Comparison of ENCODE assay signal across 8 mouse cellular contexts in genomic region chr19:6084478-6085248, GRCm38 (mm10). TPM values are rescaled to one million over a fixed set of nuclear protein-coding genes. Genes with fewer than 3 reads are reported as not detected.
A peak's percentile ranks its signal among the peaks of the same experiment; 100 is the strongest.
DNase-seq lines count a peak whose midpoint lies in the region; ATAC-seq lines count a peak whose summit lies in the region.

Zfpl1 (minus strand) TSS chr19:6084956.
Cdca5 (plus strand) TSS chr19:6084983.

- peak; percentile 78 for ATAC-seq in heart, embryonic 14.5 days (ENCODE audit: insufficient number of reproducible peaks, insufficient read depth, low FRiP score, low read depth)
- ATAC-seq in liver, embryonic 13.5 days (ENCODE audit: low read depth) = peak; percentile 88
- ATAC-seq in stomach, embryonic 16.5 days (ENCODE audit: insufficient read depth, low FRiP score) = peak; percentile 90

- peak; percentile 99 for DNase-seq in CD4-positive, CD25-positive, alpha-beta regulatory T cell, adult 2 months (ENCODE audit: low read depth, low spot score)
- peak; percentile 77 for DNase-seq in fat pad, adult 2 months (ENCODE audit: extremely low read depth, low read depth, low spot score)
- DNase-seq in kidney, postnatal 14 days = peak; percentile 98
- peak; percentile 94 for DNase-seq in liver, embryonic 13.5 days
- peak; percentile 97 for DNase-seq in neural tube, embryonic 10.5 days (ENCODE audit: extremely low spot score, low spot score)

- peak within 1 kb of the TSS; percentile 81 for H3K4me2 ChIP-seq in heart, embryonic 14.5 days (ENCODE audit: low read length)
- peak within 1 kb of the TSS; percentile 92 for H3K4me2 ChIP-seq in liver, embryonic 13.5 days
- H3K4me2 ChIP-seq in stomach, embryonic 16.5 days (ENCODE audit: low read depth, low read length) = peak within 1 kb of the TSS; percentile 91

- peak within 1 kb of the TSS; percentile 63 for H3K4me3 ChIP-seq in brown adipose tissue, adult 24 weeks (ENCODE audit: insufficient read depth, low read depth, low read length)
- H3K4me3 ChIP-seq in heart, embryonic 14.5 days (ENCODE audit: control insufficient read depth in 1 of 2, insufficient read depth in 1 of 2, low read depth in 1 of 2, low read length in 2 of 2) = peak within 1 kb of the TSS; percentile 81 to 84
- H3K4me3 ChIP-seq in liver, embryonic 13.5 days (replicated peaks) = peak within 1 kb of the TSS; percentile 82
- peak within 1 kb of the TSS; percentile 78 for H3K4me3 ChIP-seq in stomach, embryonic 16.5 days (replicated peaks; ENCODE audit: low read length)

- under 1% methylated on average over 57 of the region's 58 CpGs for WGBS in heart, embryonic 14.5 days
- under 1% methylated on average over 58 of the region's 58 CpGs for WGBS in liver, embryonic 13.5 days (ENCODE audit: insufficient replicate concordance)
- under 1% methylated on average over 58 of the region's 58 CpGs for WGBS in stomach, embryonic 16.5 days

- H3K4me1 ChIP-seq in brown adipose tissue, adult 24 weeks (ENCODE audit: control insufficient read depth, insufficient read depth, insufficient read length, low read length) = peaks cover 4% of the 10 kb centered on the region; the same call in 1 of the 2 replicates
- peaks cover 5 to 17% of the 10 kb centered on the region in 2 experiments; a peak in 3 of 4 replicates for H3K4me1 ChIP-seq in heart, embryonic 14.5 days (ENCODE audit: control insufficient read depth in 2 of 2, insufficient read depth in 2 of 2, low read length in 2 of 2)
- peaks cover 45% of the 10 kb centered on the region for H3K4me1 ChIP-seq in liver, embryonic 13.5 days (replicated peaks)
- peaks cover 16% of the 10 kb centered on the region for H3K4me1 ChIP-seq in stomach, embryonic 16.5 days (ENCODE audit: control insufficient read depth, insufficient read depth, low read length)

- peaks cover 70% of the 10 kb centered on the region for H3K36me3 ChIP-seq in heart, embryonic 14.5 days (ENCODE audit: control insufficient read depth, insufficient read depth, low read length)
- H3K36me3 ChIP-seq in liver, embryonic 13.5 days = peaks cover 67% of the 10 kb centered on the region
- peaks cover 4% of the 10 kb centered on the region; the same call in 1 of the 2 replicates for H3K36me3 ChIP-seq in stomach, embryonic 16.5 days (ENCODE audit: control insufficient read depth, insufficient read depth, low read length)

- peak within 1 kb of the TSS; percentile 36 for H3K27ac ChIP-seq in brown adipose tissue, adult 24 weeks (replicated peaks; ENCODE audit: low read depth, low read length)
- peak within 1 kb of the TSS; percentile 42 to 63; a peak in 2 of 4 replicates for H3K27ac ChIP-seq in heart, embryonic 14.5 days (replicated peaks in 1 of 2; ENCODE audit: control insufficient read depth in 1 of 2, insufficient read depth in 1 of 2, low read depth in 2 of 2, low read length in 2 of 2)
- H3K27ac ChIP-seq in liver, embryonic 13.5 days = peak within 1 kb of the TSS; percentile 94
- peak within 1 kb of the TSS; percentile 65 for H3K27ac ChIP-seq in stomach, embryonic 16.5 days (ENCODE audit: low read length)

- H3K27me3 ChIP-seq in heart, embryonic 14.5 days (ENCODE audit: control insufficient read depth, insufficient read depth, low read length) = no peaks in the 10 kb centered on the region
- no peaks in the 10 kb centered on the region for H3K27me3 ChIP-seq in liver, embryonic 13.5 days
- H3K27me3 ChIP-seq in stomach, embryonic 16.5 days (ENCODE audit: control insufficient read depth, insufficient read depth, low read length) = no peaks in the 10 kb centered on the region

- peak within 1 kb of the TSS; percentile 83 for H3K9ac ChIP-seq in heart, embryonic 14.5 days (ENCODE audit: low read length)
- H3K9ac ChIP-seq in liver, embryonic 13.5 days = peak within 1 kb of the TSS; percentile 91
- H3K9ac ChIP-seq in stomach, embryonic 16.5 days (ENCODE audit: low read length) = peak within 1 kb of the TSS; percentile 84

- no peaks in the 10 kb centered on the region for H3K9me3 ChIP-seq in heart, embryonic 14.5 days (ENCODE audit: control insufficient read depth, low read length)
- no peaks in the 10 kb centered on the region for H3K9me3 ChIP-seq in liver, embryonic 13.5 days (replicated peaks)
- H3K9me3 ChIP-seq in stomach, embryonic 16.5 days (replicated peaks; ENCODE audit: control insufficient read depth, low read length) = no peaks in the 10 kb centered on the region

RNA-seq across cellular contexts. Expression of gene Zfpl1, which starts in this region (rescaled TPM):
- polyA plus RNA-seq in brown adipose tissue, adult 24 weeks (2012; ENCODE audit: insufficient read depth, insufficient read length, missing spikeins) = 14.0 and 20.5 TPM in 2 replicates
- 46.6 and 52.9 TPM in 2 replicates for polyA plus RNA-seq in heart, embryonic 14.5 days (2014; fragmentation: Nextera tagmentation; extraction: Ambion mirVana)
- 22.6 and 23.5 TPM in 2 replicates for polyA plus RNA-seq in liver, embryonic 13.5 days (2015; fragmentation: Nextera tagmentation; extraction: Ambion mirVana)
- 62.7 and 70.3 TPM in 2 replicates for polyA plus RNA-seq in stomach, embryonic 16.5 days (2015; fragmentation: Nextera tagmentation; extraction: Ambion mirVana)

RNA-seq across cellular contexts. Expression of gene Cdca5, which starts in this region (rescaled TPM):
- polyA plus RNA-seq in brown adipose tissue, adult 24 weeks (2012; ENCODE audit: insufficient read depth, insufficient read length, missing spikeins) = not detected in 2 replicates
- 24.0 and 24.5 TPM in 2 replicates for polyA plus RNA-seq in heart, embryonic 14.5 days (2014; fragmentation: Nextera tagmentation; extraction: Ambion mirVana)
- polyA plus RNA-seq in liver, embryonic 13.5 days (2015; fragmentation: Nextera tagmentation; extraction: Ambion mirVana) = 34.2 and 39.3 TPM in 2 replicates
- polyA plus RNA-seq in stomach, embryonic 16.5 days (2015; fragmentation: Nextera tagmentation; extraction: Ambion mirVana) = 29.9 and 31.0 TPM in 2 replicates

Comparison
In these comparisons a context has a peak if more than half of its experiments do, and no peak if none do; other contexts are left out.
1. Peak in every context shown above with its lines: DNase-seq, ATAC-seq, H3K4me3 ChIP-seq and H3K27ac ChIP-seq.
2. RNA of gene Cdca5 (polyA plus RNA-seq): 34.2 to 39.3 TPM in liver, embryonic 13.5 days, 29.9 to 31.0 TPM in stomach, embryonic 16.5 days and 24.0 to 24.5 TPM in heart, embryonic 14.5 days; not detected in brown adipose tissue, adult 24 weeks; every median in the first group is over 10 times any median in the second.
3. H3K27ac ChIP-seq: peak in every context shown above with its lines; median percentile 94 in liver, embryonic 13.5 days; 65 in stomach, embryonic 16.5 days; 52 in heart, embryonic 14.5 days; 36 in brown adipose tissue, adult 24 weeks.